Mouse (Mus musculus) mammary gland, adult 2 months (tissue): ENCODE results near the gene Dnm1. TPM values are rescaled to one million over a fixed set of nuclear protein-coding genes. Genes with fewer than 3 reads are reported as not detected.

ENCODE experiments used
- polyA plus RNA-seq: library from polyadenylated mRNA; depleted of rRNA; stranded (reverse); fragments of >200 nt; gene quantifications from 2 replicates; pipeline ENCODE4 v1.2.3, GENCODE M21; 2012; ENCODE audit warnings: low replicate concordance; rRNA removed

Gene Dnm1
- 120 and 279 TPM in 2 replicates for polyA plus RNA-seq

DNA sequence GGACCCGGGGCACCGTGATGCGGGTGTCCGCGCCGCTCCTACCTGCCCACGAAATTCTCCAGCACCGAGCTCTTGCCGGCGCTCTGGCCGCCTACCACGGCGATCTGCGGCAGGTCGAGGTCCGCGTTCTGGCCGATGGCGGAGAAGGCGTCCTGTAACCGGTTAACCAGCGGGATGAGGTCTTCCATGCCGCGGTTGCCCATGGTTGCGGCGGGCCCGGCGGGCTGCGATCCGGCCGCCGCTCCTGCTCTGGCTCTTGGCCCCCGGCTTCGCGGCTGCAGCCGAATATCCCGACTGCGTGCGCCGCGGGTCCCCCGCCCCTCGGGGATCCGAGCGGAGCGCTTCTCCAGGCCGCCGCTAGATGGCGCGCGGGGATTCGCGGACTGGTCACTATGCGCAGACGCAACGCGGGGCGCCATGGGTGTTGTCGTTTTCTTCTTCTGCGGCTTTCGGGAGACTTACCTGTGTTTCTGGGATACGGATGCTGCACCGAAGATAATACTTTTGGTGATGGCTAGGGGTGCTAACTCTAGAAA lies at the start of gene Dnm1:
TSS of gene Dnm1 (minus strand) at position 332 of the 536 bp plus-strand sequence.

DNA sequence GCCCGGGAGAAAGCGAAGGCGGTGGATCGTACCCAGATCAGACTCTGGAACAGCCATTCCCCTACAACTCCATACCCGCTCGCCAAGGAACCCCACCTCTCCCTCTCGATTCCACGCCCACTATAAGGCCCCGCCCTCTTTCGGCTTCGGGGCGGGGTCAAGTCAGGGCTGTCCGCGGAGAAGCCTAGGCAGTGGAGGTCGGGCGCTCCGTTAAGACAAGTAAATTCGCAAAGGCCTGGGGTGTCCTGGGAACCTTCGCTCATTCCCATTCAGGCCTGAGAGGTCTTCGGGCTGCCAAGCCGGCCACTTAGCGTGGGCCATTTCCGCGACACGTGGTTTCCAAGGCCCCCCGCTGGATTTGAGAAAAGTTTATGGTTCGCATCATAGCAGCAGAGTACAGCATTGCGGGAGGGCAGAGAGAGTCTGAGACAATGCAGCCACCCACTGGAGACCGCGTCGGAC lies 42.4 kb upstream of the Dnm1 start, which contains the start of gene Ptges2:
TSS of gene Ptges2 (plus strand) at position 413 of the 462 bp plus-strand sequence.

DNA sequence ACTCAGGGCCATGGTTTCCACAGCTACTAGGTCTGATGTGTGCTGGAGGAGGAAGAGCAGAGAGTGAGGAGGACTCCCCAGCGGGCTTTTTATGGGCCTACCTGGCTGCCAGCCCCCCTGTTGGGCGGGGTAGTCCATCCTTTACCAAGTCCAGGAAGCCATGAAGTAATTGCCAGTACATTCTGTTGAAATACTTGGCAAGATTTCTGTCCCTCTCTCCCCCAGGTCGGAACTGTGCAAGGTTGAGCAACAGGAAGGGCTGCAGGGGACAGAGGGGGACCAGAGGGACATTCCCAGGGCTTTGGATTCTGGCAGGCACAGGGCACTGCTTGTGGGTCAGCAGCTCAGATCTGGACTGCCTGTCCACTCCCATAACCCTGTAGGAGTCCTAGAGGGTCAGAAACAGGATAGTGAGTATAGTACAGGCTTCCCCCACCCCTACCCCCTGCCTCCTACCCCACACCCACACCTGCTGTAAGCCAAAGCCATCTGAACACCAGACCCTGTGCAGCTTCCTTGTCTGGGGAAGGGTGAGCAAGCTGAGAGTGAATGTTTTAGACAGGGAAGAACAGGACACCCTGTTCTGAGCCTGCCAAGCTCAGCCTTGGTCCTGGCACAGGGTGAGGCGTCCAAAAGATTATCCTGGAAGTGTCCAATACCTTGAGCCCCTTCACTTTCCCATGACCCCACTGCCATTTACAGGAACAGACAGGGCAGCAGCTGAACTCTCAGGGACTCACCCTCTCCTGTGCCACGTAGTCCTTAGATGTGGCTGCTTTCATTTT lies 34.8 kb upstream of the Dnm1 start, which contains the start of gene Lcn2:
TSS of gene Lcn2 (minus strand) at position 547 of the 785 bp plus-strand sequence.

DNA sequence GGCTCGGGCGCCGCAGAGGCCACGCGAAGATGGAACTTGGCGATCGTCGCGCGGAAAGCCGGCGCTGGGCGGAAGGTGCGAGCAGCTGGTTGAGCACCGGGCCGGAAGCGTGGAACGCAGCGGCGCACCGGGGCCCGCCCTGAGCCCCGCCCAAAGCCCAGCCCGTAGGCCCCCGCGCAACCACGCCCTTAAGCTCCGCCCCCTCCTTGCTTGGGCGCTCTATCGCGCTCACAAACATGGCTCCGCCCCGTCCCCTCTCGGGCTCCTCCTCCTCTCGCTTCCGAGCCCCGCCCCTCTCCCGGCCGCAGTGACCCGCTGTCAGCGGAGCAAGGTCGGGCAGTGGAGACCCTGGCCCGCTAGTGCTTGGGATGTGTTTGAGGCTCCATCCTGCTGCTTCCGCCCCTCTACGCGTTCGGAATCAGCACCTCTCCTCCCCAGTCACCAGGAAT lies 28.7 kb upstream of the Dnm1 start, which contains the start of gene 1110008P14Rik:
TSS of gene 1110008P14Rik (minus strand) at position 164 of the 449 bp plus-strand sequence.

DNA sequence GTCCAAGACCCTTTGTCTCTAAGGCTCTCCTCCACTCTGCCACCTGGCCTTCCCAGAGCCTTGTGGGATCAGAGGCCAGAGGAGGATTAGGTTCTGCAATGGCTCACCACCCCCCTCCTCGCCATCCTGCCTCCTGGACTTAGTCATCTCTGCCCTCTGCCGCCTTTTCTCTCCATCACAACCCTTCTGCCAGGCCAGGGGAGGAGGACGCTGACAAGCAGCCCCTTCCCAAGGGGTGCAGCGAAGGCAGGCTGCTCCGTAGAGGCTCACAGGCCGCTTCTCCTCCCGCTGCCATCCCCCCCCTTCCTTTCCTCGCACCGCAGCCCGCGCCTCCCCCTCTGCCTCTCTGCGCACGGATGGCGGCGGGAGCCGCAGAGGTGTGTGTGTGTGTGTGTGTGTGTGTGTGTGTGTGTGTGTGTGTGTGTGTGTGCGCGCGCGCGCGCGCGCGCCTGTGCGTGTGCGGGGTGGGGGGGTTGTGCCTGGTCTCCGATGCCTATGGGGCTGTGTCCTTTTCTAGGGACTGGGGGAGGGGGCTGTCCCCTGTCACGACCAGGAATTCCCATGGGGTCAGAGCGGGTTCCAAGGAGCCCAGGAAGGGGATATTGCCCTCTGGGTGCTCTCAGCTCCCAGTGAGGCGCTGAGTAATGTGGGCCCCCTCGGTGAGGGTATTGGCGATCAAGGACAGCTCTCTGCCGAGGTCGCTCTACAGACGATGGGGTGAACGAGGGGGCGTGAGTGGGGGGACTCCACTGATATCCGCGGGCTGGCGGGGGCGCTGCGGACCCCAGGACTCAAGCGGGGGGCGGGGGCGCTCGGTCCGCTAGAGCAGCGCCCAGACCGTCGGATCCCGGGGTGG lies 759 bp downstream of the Dnm1 start, which contains the start of gene Ciz1:
TSS of gene Ciz1 (plus strand) at position 177 of the 856 bp plus-strand sequence.

DNA sequence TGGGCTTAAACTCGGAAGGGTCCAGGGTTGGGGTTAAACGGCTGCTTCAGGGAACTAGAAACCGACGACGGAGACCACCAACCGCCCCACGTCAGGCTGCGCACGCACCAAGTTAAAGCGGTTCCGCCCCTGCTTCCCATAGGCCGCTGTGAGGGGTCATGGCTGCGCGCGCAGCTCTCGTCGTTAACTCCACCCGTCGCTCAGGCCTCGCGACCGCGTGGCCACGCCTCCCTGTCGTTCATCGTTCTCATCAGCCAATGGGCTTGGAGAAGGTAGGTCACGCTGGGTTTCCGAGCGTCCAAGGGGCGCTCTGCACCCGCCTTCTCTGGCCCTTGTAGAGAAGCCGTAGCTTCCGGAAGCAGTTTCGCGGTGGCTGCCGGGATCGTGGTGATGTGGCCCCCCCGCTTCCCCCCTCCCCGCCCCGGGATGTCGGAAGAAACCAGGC lies 65.2 kb downstream of the Dnm1 start, which contains the start of gene Swi5:
TSS of gene Swi5 (minus strand) at position 153 of the 445 bp plus-strand sequence.

DNA sequence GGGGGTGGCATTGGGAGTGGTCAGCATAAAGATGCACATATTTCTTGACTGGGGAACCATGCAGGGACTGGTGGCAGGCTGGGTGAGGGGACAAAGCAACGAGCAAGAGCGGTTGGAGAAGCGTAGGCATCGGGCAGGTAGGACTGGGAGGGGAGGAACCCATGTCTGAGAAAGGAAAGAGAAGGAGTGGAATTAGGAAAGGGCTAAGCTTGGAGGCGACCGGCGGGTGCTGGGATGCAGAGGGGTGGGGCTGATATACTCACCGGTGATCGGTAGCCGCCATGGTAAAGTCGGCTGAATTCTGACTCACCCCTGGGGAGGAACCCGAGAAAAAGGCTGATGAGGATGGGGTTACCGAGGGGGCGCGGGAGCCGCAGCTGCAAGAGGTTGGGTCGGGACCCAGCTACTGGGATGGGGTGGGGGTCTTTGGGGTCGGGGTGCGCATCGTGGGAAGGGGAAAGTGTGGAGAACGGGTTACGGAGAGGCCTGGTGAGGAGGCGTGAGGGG lies 65.8 kb downstream of the Dnm1 start, which contains the start of gene Golga2:
TSS of gene Golga2 (plus strand) at position 51 of the 507 bp plus-strand sequence.

DNA sequence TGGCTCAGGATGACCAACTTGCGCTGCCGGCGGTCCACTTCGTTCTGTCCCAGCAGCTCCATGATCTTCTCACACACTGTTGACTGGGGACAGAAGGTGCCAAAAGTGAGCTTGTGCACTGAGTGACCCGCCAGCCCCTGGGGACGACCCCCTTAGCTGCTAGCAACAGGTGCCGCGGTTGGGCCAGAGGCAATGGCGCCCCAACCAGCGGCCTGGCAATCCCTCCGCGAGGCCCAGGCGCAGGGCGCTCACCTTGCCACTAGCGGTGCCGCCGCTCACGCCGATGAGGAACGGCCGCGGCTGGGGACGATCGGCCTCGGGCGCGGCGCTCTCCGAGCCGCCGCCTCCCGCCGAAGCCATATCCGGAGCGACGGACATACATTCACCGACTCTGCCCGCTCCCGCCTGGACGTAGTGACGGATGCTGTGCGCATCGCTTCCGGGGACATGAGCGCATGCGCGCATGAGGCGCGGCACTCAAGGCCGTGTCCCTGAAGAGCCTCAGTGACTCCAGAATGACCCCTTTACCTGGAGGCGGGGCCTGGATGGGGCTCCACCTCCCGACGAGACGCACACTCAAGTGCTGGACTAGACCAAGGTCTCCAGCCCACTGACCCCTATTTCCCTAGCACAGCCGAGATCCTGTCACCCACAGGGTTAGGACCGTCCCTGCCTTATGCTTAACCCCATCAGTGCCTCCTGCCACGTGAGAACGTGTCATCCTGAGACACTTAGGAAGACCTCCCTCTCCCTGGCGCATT lies 93.3 kb downstream of the Dnm1 start, which contains the start of gene Uck1:
TSS of gene Uck1 (minus strand) at position 503 of the 761 bp plus-strand sequence.

Other genes with a start within 250 kb of the Dnm1 start
- 48.9 and 76.3 TPM in 2 replicates for gene Prrc2b, start 202.3 kb downstream of the Dnm1 start, polyA plus RNA-seq
- 42.2 and 44.4 TPM in 2 replicates for gene Pomt1, start 116.7 kb downstream of the Dnm1 start, polyA plus RNA-seq
- 223 and 258 TPM in 2 replicates for gene Uck1, start 93.2 kb downstream of the Dnm1 start, polyA plus RNA-seq
- gene Golga2, start 66.0 kb downstream of the Dnm1 start, polyA plus RNA-seq, result 30.7 and 36.5 TPM in 2 replicates
- gene Swi5, start 65.3 kb downstream of the Dnm1 start, polyA plus RNA-seq, result 142 and 186 TPM in 2 replicates
- gene Ciz1, start 1.0 kb downstream of the Dnm1 start, polyA plus RNA-seq, result 264 and 330 TPM in 2 replicates
- gene 1110008P14Rik, start 28.6 kb upstream of the Dnm1 start, polyA plus RNA-seq, result 333 and 396 TPM in 2 replicates
- 199 and 205 TPM in 2 replicates for gene Lcn2, start 34.9 kb upstream of the Dnm1 start, polyA plus RNA-seq
- gene Ptges2, start 42.6 kb upstream of the Dnm1 start, polyA plus RNA-seq, result 34.1 and 62.0 TPM in 2 replicates
- 6.2 and 7.5 TPM in 2 replicates for gene Naif1, start 97.1 kb upstream of the Dnm1 start, polyA plus RNA-seq
- 24.3 and 27.5 TPM in 2 replicates for gene Slc25a25, start 98.1 kb upstream of the Dnm1 start, polyA plus RNA-seq
- 32.3 and 66.9 TPM in 2 replicates for gene Fam102a, start 182.0 kb upstream of the Dnm1 start, polyA plus RNA-seq
- 127 and 170 TPM in 2 replicates for gene Dpm2, start 217.5 kb upstream of the Dnm1 start, polyA plus RNA-seq
- gene Pip5kl1, start 221.5 kb upstream of the Dnm1 start, polyA plus RNA-seq, result 0.20 TPM in 1 of 2 replicates, not detected in the other
- gene 9430097D07Rik, start 222.3 kb upstream of the Dnm1 start, polyA plus RNA-seq, result not detected in 2 replicates
- gene St6galnac4, start 233.8 kb upstream of the Dnm1 start, polyA plus RNA-seq, result 28.7 and 39.7 TPM in 2 replicates
- gene St6galnac6, start 246.4 kb upstream of the Dnm1 start, polyA plus RNA-seq, result 69.1 and 77.3 TPM in 2 replicates